Mouse (Mus musculus): ENCODE results near the gene Sgk1.

- TF ChIP-seq CTCF (IDR thresholded peaks at IDR 0.05; ENCODE audit: extremely low read depth, insufficient read depth, low read length) (no peak), POLR2A (IDR thresholded peaks at IDR 0.05; ENCODE audit: extremely low read depth, insufficient read depth, low read length) (no peak)
Measured at GRCm38 (mm10) chr10:21946751-21947351, 64.9 kb downstream of the Sgk1 start.

Measured in cortical plate, adult 2 months (tissue).